Mouse (Mus musculus) gastrocnemius, postnatal 14 days (tissue): Measurements from ENCODE around the gene Mxd3. TPM values are rescaled to one million over a fixed set of nuclear protein-coding genes. Genes with fewer than 3 reads are reported as not detected.
A peak's percentile ranks its signal among the peaks of the same experiment; 100 is the strongest.

ENCODE experiments used
- DNase-seq: peaks from one replicate; pipeline ENCODE4 v3.0.0; 2021; ENCODE audit warnings: mixed read lengths
- intact Hi-C: fragments of 180-260 bp; cut with DNase I; formaldehyde crosslinking; loops from one replicate; pipeline ENCODE4 v1.15.1; 2025; ENCODE audit warnings: low total_unique reads
- total RNA-seq, 2 experiments: library from RNA; stranded (reverse); gene quantifications; 2 replicates each; pipeline ENCODE4 v1.2.3; 2021

Gene Mxd3
- total RNA-seq, 2 experiments from 2014 or later, result 3.0 to 3.4 TPM

GRCm38 (mm10) chr13:55337341-55337975, 7.8 kb upstream of the Mxd3 start:
- DNase-seq, result no peak
- intact Hi-C loops, result no loop called here

- intact Hi-C loops, result no loop called here
- no peak for DNase-seq
These were observed 6.1 kb upstream of the Mxd3 start for GRCm38 (mm10) chr13:55335701-55336100.

GRCm38 (mm10) chr13:55332331-55332730, 2.7 kb upstream of the Mxd3 start:
- DNase-seq, result no peak
- intact Hi-C loops, result no loop called here

GRCm38 (mm10) chr13:55330567-55331400, 1.2 kb upstream of the Mxd3 start:
- intact Hi-C loops, result no loop called here
- DNase-seq, result no peak

GRCm38 (mm10) chr13:55329109-55329682, 427 bp downstream of the Mxd3 start:
- intact Hi-C loops, result no loop called here
- DNase-seq, result peak; percentile 51

GRCm38 (mm10) chr13:55328641-55329040, 982 bp downstream of the Mxd3 start:
- no peak for DNase-seq
- intact Hi-C loops, result no loop called here

- no peak for DNase-seq
- intact Hi-C loops, result no loop called here
These were observed 1.5 kb downstream of the Mxd3 start for GRCm38 (mm10) chr13:55328171-55328570.

- intact Hi-C loops, result no loop called here
These were observed 2.0 kb downstream of the Mxd3 start for GRCm38 (mm10) chr13:55327633-55328032.

GRCm38 (mm10) chr13:55327169-55327568, 2.5 kb downstream of the Mxd3 start:
- DNase-seq, result no peak
- intact Hi-C loops, result no loop called here

More at GRCm38 (mm10) chr13:55327633-55328032, 2.0 kb downstream of the Mxd3 start:
- peak; percentile 81 for DNase-seq

- DNase-seq, result no peak
- intact Hi-C loops, result no loop called here
These were observed 4.0 kb downstream of the Mxd3 start for GRCm38 (mm10) chr13:55325596-55325995.

- no peak for DNase-seq
- intact Hi-C loops, result no loop called here
These were observed 7.3 kb downstream of the Mxd3 start for GRCm38 (mm10) chr13:55322130-55322825.

- intact Hi-C loops, result no loop called here
- peak; percentile 89 for DNase-seq
These were observed 8.0 kb downstream of the Mxd3 start, which contains the start of gene Rab24 for GRCm38 (mm10) chr13:55321434-55322129. Rab24 (minus strand) TSS chr13:55321946.

GRCm38 (mm10) chr13:55319931-55320533, 9.6 kb downstream of the Mxd3 start, which contains the start of gene Prelid1:
Prelid1 (plus strand) TSS chr13:55320500.
- intact Hi-C loops, result no loop called here
- no peak for DNase-seq

- intact Hi-C loops, result no loop called here
- no peak for DNase-seq
These were observed 11.3 kb downstream of the Mxd3 start for GRCm38 (mm10) chr13:55318351-55318750.

- no peak for DNase-seq
- intact Hi-C loops, result no loop called here
These were observed 14.7 kb downstream of the Mxd3 start for GRCm38 (mm10) chr13:55314891-55315412.

GRCm38 (mm10) chr13:55313051-55313450, 16.6 kb downstream of the Mxd3 start:
- no peak for DNase-seq
- intact Hi-C loops, result no loop called here

- intact Hi-C loops, result no loop called here
- no peak for DNase-seq
These were observed 17.5 kb downstream of the Mxd3 start for GRCm38 (mm10) chr13:55312028-55312630.

- intact Hi-C loops, result no loop called here
- no peak for DNase-seq
These were observed 28.7 kb downstream of the Mxd3 start for GRCm38 (mm10) chr13:55300913-55301312.
